Mouse (Mus musculus): ENCODE measurements around the gene Olfr447.

The Olfr447 gene

DNA sequence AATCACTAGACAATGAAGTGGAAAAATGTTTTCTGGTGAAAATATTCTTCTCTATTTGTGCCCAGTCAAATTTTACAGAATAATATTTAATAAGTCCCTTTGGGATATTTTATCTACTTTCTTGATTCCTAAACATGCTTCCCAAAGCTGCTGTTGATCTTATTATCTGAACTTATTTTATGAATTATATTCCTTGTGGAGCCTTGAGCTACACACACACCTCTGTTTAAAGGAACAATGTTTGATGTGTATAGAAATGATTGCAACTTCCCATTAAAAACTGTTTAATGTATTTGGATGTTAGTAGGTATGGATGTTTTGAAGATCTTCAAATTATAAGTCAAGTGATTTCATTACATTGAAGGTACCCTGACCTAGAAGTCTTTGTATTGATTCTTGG lies at the start of gene Olfr447:
TSS of gene Olfr447 (plus strand) at position 301 of the 400 bp plus-strand sequence.
- no peak for DNase-seq (ENCODE audit: low spot score in 2 of 2)

- peak; percentile 10 to 72 for DNase-seq (ENCODE audit: low spot score in 2 of 2)
Observed at GRCm38 (mm10) chr6:42860222-42860819, 48.4 kb upstream of the Olfr447 start.

GRCm38 (mm10) chr6:42869695-42870094 lies 39.0 kb upstream of the Olfr447 start:
- no peak for DNase-seq (ENCODE audit: low spot score in 2 of 2)

DNA sequence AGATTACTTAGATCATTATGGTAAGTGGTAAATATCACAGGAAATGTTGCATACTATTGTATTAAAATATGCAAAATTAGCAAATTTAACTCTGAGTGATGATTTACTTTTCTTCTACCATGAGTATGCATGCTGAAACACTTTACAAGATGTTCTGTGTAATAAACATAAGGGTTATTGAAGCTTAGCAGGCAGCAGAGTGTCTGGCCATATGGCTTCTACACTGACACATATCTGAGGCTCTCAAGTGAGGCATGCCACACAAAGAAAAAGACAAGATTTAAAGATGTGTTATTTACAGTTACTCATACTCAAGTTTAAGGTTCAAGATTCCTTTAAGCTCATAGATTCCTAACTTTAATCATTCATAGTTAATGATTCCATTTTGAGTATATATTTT lies 32.4 kb upstream of the Olfr447 start:
- DNase-seq (ENCODE audit: low spot score in 2 of 2), result no peak

- DNase-seq (ENCODE audit: low spot score in 2 of 2), result no peak
Observed at GRCm38 (mm10) chr6:42890141-42890540, 18.5 kb upstream of the Olfr447 start, which contains the start of gene Olfr448. TSS of gene Olfr448 (plus strand) at chr6:42890441.

- no peak for DNase-seq (ENCODE audit: low spot score in 2 of 2)
Observed at GRCm38 (mm10) chr6:42900345-42900744, 8.3 kb upstream of the Olfr447 start.

GRCm38 (mm10) chr6:42921077-42921476 lies 12.4 kb downstream of the Olfr447 start, which contains the start of gene Olfr446:
TSS of gene Olfr446 (plus strand) at chr6:42921377.
- DNase-seq (ENCODE audit: low spot score in 2 of 2), result no peak

- DNase-seq (ENCODE audit: low spot score in 2 of 2), result no peak
Observed at GRCm38 (mm10) chr6:42948767-42949166, 40.1 kb downstream of the Olfr447 start, which contains the start of gene Olfr444. TSS of gene Olfr444 (plus strand) at chr6:42949067.
